Mouse (Mus musculus): ENCODE data around the gene Lgr5. TPM values are rescaled to one million over a fixed set of nuclear protein-coding genes. Genes with fewer than 3 reads are reported as not detected.

Gene Lgr5
- not detected in 2 replicates for total RNA-seq (2015)
- total RNA-seq (2017), result 0.14 TPM in 1 of 2 replicates, not detected in the other

- ATAC-seq (replicated peaks; ENCODE audit: poor library complexity), result peak; percentile 40
These were observed at the start of gene Lgr5 for GRCm38 (mm10) chr10:115587301-115587969. TSS of gene Lgr5 (minus strand) at chr10:115587780.

GRCm38 (mm10) chr10:115626678-115627077, 39.1 kb upstream of the Lgr5 start:
- no peak for ATAC-seq (replicated peaks; ENCODE audit: poor library complexity)

- ATAC-seq (replicated peaks; ENCODE audit: poor library complexity), result no peak
These were observed 37.4 kb upstream of the Lgr5 start for GRCm38 (mm10) chr10:115624957-115625356.

GRCm38 (mm10) chr10:115623956-115624671, 36.5 kb upstream of the Lgr5 start:
- peak; percentile 91 for ATAC-seq (replicated peaks; ENCODE audit: poor library complexity)

GRCm38 (mm10) chr10:115623481-115623880, 35.9 kb upstream of the Lgr5 start:
- ATAC-seq (replicated peaks; ENCODE audit: poor library complexity), result no peak

GRCm38 (mm10) chr10:115618288-115618856, 30.8 kb upstream of the Lgr5 start:
- peak; percentile 37; the same call in 1 of the 2 replicates for ATAC-seq (replicated peaks; ENCODE audit: poor library complexity)

GRCm38 (mm10) chr10:115617456-115618287, 30.1 kb upstream of the Lgr5 start:
- ATAC-seq (replicated peaks; ENCODE audit: poor library complexity), result peak; percentile 97

- ATAC-seq (replicated peaks; ENCODE audit: poor library complexity), result 0 out of 2 replicates have a peak, but pooled peaks have one; percentile 14
These were observed 8.2 kb upstream of the Lgr5 start for GRCm38 (mm10) chr10:115595748-115596147.

GRCm38 (mm10) chr10:115593651-115594050, 6.1 kb upstream of the Lgr5 start:
- no peak for ATAC-seq (replicated peaks; ENCODE audit: poor library complexity)

- no peak for ATAC-seq (replicated peaks; ENCODE audit: poor library complexity)
These were observed 5.6 kb upstream of the Lgr5 start for GRCm38 (mm10) chr10:115593221-115593620.

GRCm38 (mm10) chr10:115587979-115588378, 399 bp upstream of the Lgr5 start:
- no peak for ATAC-seq (replicated peaks; ENCODE audit: poor library complexity)

- peak; percentile 54 for ATAC-seq (replicated peaks; ENCODE audit: poor library complexity)
These were observed 1.0 kb downstream of the Lgr5 start for GRCm38 (mm10) chr10:115586246-115587231.

GRCm38 (mm10) chr10:115585491-115586245, 1.9 kb downstream of the Lgr5 start:
- no peak for ATAC-seq (replicated peaks; ENCODE audit: poor library complexity)

GRCm38 (mm10) chr10:115584656-115585055, 2.9 kb downstream of the Lgr5 start:
- ATAC-seq (replicated peaks; ENCODE audit: poor library complexity), result no peak

GRCm38 (mm10) chr10:115583071-115583470, 4.5 kb downstream of the Lgr5 start:
- no peak for ATAC-seq (replicated peaks; ENCODE audit: poor library complexity)

- ATAC-seq (replicated peaks; ENCODE audit: poor library complexity), result no peak
These were observed 5.6 kb downstream of the Lgr5 start for GRCm38 (mm10) chr10:115581971-115582370.

GRCm38 (mm10) chr10:115579494-115579893, 8.1 kb downstream of the Lgr5 start:
- ATAC-seq (replicated peaks; ENCODE audit: poor library complexity), result no peak

GRCm38 (mm10) chr10:115579076-115579475, 8.5 kb downstream of the Lgr5 start:
- no peak for ATAC-seq (replicated peaks; ENCODE audit: poor library complexity)

All from megakaryocyte progenitor cell, adult 5-6 weeks (primary cell).